Mouse (Mus musculus) heart, embryonic 15.5 days (tissue): ENCODE results near the gene Slc25a15. TPM values are rescaled to one million over a fixed set of nuclear protein-coding genes. Genes with fewer than 3 reads are reported as not detected.

Experiments
- ATAC-seq: fragments of 200-750 bp; cut with Nextera tagmentation; replicated peaks from 2 replicates; pipeline ENCODE4 v1.8.0; 2017; ENCODE audit warnings: low read depth, moderate TSS enrichment; ENCODE audit not compliant: insufficient number of reproducible peaks, insufficient read depth, low FRiP score
- H3K27ac ChIP-seq: fragments of 300-500 bp; sonication (generic); 2 replicates; pipeline ENCODE4 v1.5.1; 2015; ENCODE audit warnings: mild to moderate bottlenecking, inconsistent platforms
- H3K27me3 ChIP-seq: fragments of 300-500 bp; sonication (generic); 2 replicates; pipeline ENCODE4 v1.6.1; 2015; ENCODE audit warnings: inconsistent platforms
- H3K36me3 ChIP-seq: fragments of 300-500 bp; sonication (generic); 2 replicates; pipeline ENCODE4 v1.6.1; 2015; ENCODE audit warnings: mild to moderate bottlenecking, inconsistent platforms
- H3K4me1 ChIP-seq: fragments of 300-500 bp; sonication (generic); replicated peaks from 2 replicates; pipeline ENCODE4 v1.6.1; 2015; ENCODE audit warnings: inconsistent platforms
- H3K4me2 ChIP-seq: fragments of 300-500 bp; sonication (generic); 2 replicates; pipeline ENCODE4 v1.6.1; 2015; ENCODE audit warnings: inconsistent platforms, mild to moderate bottlenecking, moderate library complexity
- H3K4me3 ChIP-seq: fragments of 300-500 bp; sonication (generic); 2 replicates; pipeline ENCODE4 v1.5.1; 2015; ENCODE audit warnings: mild to moderate bottlenecking, inconsistent platforms
- H3K9ac ChIP-seq: fragments of 300-500 bp; sonication (generic); 2 replicates; pipeline ENCODE4 v1.6.1; 2015; ENCODE audit warnings: mild to moderate bottlenecking, inconsistent platforms
- H3K9me3 ChIP-seq: fragments of 300-500 bp; sonication (generic); replicated peaks from 2 replicates; pipeline ENCODE4 v1.6.1; 2016; ENCODE audit warnings: inconsistent platforms
- WGBS: fragments of 180-500 bp; shearing (Covaris S2); methylation state at CpG from one replicate; pipeline ENCODE4 v1.1.7; 2015; ENCODE audit warnings: mixed read lengths; 5-methylcytosine and 5-hydroxymethylcytosine counted together
- polyA plus RNA-seq: library from polyadenylated mRNA; unstranded; fragments of >200 nt; fragmentation: Nextera tagmentation; extraction: Ambion mirVana; gene quantifications from 2 replicates; pipeline ENCODE4 v1.2.1, GENCODE M21; 2015

Gene Slc25a15
- polyA plus RNA-seq, 1 experiment from 2014 or later, result 9.9 TPM

DNA sequence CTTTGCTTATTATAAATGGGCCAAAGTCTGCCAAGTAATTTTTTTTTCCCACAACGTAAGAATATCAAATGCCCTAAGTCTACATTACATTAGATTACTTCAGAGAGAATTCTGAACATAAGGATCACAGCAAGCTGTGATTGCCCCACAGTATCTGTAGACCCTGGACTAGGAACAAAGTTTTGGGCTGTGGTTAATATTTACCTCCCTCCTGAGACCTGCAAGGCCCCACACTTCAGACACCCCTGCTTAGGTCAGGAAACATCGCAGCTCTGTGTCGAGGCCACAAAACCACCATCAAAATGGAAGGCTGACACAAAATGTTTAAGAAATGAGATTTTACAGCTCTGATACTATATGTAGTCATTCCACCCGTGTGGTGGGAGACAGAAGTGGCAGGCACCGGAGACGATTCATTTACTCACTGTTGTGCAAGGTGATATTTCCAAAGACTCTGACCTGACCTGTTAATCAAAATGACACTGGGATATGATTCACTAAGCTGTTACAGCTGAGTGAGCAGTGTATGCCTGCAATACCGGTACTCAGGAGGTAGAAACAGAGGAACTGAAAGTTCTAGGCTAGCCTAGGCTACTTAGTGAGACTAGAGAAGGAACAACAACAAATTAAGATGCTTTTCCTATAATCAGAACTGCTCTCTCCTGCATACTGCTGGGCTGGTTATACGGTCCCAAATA is 7.5 kb downstream of the Slc25a15 start:
- Histone ChIP-seq H3K27ac (no peak overlapping the region), H3K4me1 (no peaks in the 10 kb centered on the region), H3K4me3 (no peak overlapping the region), H3K27me3 (no peaks in the 10 kb centered on the region), H3K36me3 (peaks cover 35% of the 10 kb centered on the region), H3K9me3 (no peaks in the 10 kb centered on the region), H3K9ac (no peak overlapping the region), H3K4me2 (no peak overlapping the region)
- 82% methylated on average over 8 of the region's 8 CpGs for WGBS
- ATAC-seq, result no peak

DNA sequence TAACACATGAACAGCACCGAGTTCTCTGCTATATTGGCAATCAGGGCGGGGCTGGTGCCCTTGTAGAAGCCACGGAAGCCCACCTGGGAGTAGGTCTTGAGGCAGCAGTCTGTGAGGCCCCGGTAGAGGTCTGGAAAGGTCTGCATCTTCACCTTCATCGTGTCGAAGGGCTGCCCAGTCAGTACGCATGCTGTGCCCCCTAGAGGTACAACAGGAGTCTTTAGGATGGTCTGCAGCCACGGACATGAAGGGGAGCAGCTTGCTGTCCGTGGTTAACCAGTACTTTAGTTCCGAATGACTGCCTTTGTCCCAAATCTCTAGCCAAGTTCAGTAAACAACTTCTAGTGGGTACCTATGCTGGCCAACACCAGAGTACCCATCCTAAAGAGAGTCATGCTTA is 8.5 kb downstream of the Slc25a15 start:
- Histone ChIP-seq H3K27me3 (no peaks in the 10 kb centered on the region), H3K27ac (no peak overlapping the region), H3K4me1 (no peaks in the 10 kb centered on the region), H3K4me2 (no peak overlapping the region), H3K36me3 (peaks cover 36% of the 10 kb centered on the region), H3K9ac (no peak overlapping the region), H3K4me3 (no peak overlapping the region), H3K9me3 (no peaks in the 10 kb centered on the region)
- ATAC-seq, result no peak
- 74% methylated on average over 10 of the region's 10 CpGs for WGBS

DNA sequence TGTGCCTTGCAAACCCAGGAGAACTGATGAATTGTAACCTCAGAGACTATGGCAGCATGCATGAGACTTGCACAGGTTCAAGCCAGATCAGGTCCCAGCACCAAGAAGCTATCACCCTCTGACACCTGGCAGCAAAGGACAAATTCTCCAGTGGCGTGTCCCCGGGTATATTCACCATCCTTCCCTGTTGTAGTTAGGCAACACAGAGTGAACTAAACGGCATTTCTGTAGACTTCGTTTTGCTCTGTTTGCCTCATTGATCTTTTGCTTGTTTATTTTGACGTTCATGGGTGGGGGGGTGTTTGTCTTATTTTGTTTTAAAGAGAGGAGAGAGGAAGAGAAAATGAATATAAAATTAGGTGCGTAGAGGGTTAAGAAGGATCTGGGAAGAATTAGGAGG is 13.2 kb downstream of the Slc25a15 start:
- no peak overlapping the region for H3K4me3 ChIP-seq
- H3K9ac ChIP-seq, result no peak overlapping the region
- no peaks in the 10 kb centered on the region for H3K4me1 ChIP-seq
- 90% methylated on average over 6 of the region's 6 CpGs for WGBS
- no peak for ATAC-seq
- H3K36me3 ChIP-seq, result peaks cover 48% of the 10 kb centered on the region
- no peaks in the 10 kb centered on the region for H3K9me3 ChIP-seq
- H3K27me3 ChIP-seq, result no peaks in the 10 kb centered on the region
- H3K27ac ChIP-seq, result no peak overlapping the region
- no peak overlapping the region for H3K4me2 ChIP-seq

DNA sequence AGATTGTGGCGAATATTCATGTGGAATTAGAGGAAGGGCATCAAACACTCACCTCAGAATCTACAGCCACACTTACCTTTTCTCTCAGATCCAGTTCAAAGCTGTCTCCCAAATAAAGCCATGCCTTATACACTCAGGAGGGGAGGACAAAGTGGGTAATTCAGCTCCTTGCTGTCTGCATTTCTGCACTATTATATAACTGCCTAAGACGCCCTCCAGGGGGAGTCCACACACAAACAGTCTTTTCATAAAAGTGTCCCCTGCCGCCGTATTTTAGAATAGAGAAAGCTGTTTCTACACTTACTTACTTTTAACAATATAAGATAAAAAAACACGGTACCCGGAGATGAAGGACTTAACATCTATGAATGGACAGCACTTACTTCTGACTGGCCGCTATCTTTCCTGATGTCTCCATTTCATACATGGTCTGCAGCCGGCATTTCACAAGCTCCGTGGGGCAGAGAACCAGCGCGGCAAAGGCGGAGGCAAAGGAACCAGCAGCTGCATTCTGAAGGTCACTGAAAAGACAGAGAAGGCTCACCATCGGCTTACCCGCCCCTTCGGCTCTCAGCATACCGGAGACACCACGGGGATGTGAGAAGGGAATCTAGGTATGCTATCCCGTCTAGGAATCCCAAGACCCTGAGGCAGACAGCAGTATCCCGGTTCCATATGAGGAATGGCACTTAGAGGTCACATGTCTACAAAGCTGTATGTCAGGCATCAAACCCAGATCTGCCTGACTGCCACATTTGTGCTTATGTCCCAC is 15.4 kb downstream of the Slc25a15 start:
- Histone ChIP-seq H3K36me3 (peaks cover 32% of the 10 kb centered on the region), H3K9ac (no peak overlapping the region), H3K9me3 (no peaks in the 10 kb centered on the region), H3K4me1 (no peaks in the 10 kb centered on the region), H3K27me3 (no peaks in the 10 kb centered on the region), H3K4me3 (no peak overlapping the region), H3K27ac (no peak overlapping the region), H3K4me2 (no peak overlapping the region)
- ATAC-seq, result 0 out of 2 replicates have a peak, but pooled peaks have one; percentile 18
- 65% methylated on average over 19 of the region's 19 CpGs for WGBS

DNA sequence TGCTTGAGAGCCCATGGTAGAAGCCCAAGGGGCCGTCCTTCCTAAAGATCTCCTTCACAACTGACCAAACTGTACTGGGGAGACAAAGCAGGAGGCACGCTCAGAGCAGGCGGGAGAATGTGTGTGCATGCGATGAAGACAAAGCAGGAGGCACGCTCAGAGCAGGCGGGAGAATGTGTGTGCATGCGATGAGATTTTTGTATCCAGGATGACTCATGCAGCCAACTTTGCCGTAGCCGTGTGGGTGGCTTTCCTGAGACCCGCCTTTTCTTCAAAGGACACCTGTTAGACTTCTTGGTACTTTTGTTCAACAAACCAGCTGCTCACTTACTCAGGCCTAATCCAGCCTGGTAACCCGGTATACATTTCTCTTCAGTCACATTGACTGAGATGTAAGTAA is 17.5 kb downstream of the Slc25a15 start:
- 90% methylated on average over 11 of the region's 11 CpGs for WGBS
- Histone ChIP-seq H3K9ac (no peak overlapping the region), H3K4me1 (no peaks in the 10 kb centered on the region), H3K4me3 (no peak overlapping the region), H3K9me3 (no peaks in the 10 kb centered on the region), H3K27ac (no peak overlapping the region), H3K36me3 (peaks cover 23% of the 10 kb centered on the region; the same call in 1 of the 2 replicates), H3K27me3 (no peaks in the 10 kb centered on the region), H3K4me2 (no peak overlapping the region)
- no peak for ATAC-seq

DNA sequence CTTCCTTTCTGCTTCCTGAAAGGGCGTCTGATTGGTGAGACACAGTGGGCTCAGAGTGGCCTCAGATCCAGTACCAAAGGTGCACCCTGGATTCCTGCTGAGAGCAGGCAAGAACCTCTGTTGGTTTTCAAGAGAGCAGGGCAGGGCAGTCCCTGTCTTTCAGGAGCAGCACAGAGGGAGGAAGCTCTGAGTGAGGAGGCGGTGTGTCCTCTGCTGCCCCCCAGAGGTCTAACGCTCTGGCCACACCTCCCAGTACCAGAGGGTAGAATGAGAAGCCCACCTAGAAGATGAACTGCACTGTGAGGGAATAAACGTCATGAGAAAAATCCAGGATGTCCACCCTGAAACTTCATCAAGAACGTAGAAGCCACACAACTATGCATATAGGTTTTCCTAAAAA is 21.5 kb downstream of the Slc25a15 start:
- H3K9me3 ChIP-seq, result no peaks in the 10 kb centered on the region
- H3K4me3 ChIP-seq, result no peak overlapping the region
- no peaks in the 10 kb centered on the region for H3K4me1 ChIP-seq
- no peak overlapping the region for H3K9ac ChIP-seq
- no peak overlapping the region for H3K27ac ChIP-seq
- H3K27me3 ChIP-seq, result no peaks in the 10 kb centered on the region
- 0 out of 2 replicates have a peak, but pooled peaks have one; percentile 64 for ATAC-seq
- WGBS, result 43% methylated on average over 5 of the region's 5 CpGs
- H3K36me3 ChIP-seq, result peaks cover 7% of the 10 kb centered on the region; the same call in 1 of the 2 replicates
- H3K4me2 ChIP-seq, result no peak overlapping the region

DNA sequence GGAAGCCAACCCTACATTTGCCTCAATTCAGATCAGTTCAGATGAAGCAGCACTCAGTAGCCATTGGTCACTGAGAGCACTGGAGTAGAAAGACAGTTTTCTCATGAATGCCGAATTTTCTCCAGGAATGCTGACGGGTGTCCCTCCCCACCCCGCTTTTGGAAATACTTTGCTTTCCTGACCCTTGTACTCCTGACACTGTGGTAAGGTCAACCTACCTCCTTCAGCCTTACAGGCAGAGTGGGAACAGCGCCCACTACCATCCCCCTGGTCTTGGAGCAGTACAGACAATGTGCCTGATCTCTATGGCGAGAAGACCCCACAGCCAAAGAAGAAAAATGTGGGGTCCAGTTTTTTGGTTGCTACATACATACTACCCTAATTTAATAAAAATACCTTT is 22.1 kb downstream of the Slc25a15 start:
- Histone ChIP-seq H3K9ac (no peak overlapping the region), H3K36me3 (peaks cover under 1% of the 10 kb centered on the region; the same call in 1 of the 2 replicates), H3K9me3 (no peaks in the 10 kb centered on the region), H3K27me3 (no peaks in the 10 kb centered on the region), H3K4me1 (no peaks in the 10 kb centered on the region), H3K27ac (no peak overlapping the region), H3K4me3 (no peak overlapping the region), H3K4me2 (no peak overlapping the region)
- ATAC-seq, result no peak
- WGBS, result 85% methylated on average over 5 of the region's 5 CpGs

DNA sequence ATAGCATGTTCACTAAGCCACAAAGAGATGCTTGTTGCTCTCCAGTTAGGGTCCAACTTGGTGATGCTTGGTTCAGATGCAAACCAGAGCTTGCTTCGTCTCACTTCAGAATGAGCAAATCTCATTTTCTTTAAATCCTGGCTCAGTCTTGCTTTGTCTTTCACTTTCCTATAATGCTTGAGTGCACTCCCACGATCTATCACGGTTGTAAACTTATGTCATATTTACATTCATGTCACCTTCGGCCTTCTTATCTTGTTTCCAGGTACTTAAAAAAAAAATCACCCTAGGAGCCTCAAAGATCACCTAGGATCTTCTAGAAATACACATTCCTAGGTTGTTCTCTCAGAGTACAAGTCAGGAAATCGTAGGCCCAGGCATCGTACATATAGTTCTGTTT is 38.5 kb downstream of the Slc25a15 start:
- no peaks in the 10 kb centered on the region for H3K36me3 ChIP-seq
- no peaks in the 10 kb centered on the region for H3K9me3 ChIP-seq
- H3K4me2 ChIP-seq, result no peak overlapping the region
- H3K4me3 ChIP-seq, result no peak overlapping the region
- H3K4me1 ChIP-seq, result no peaks in the 10 kb centered on the region
- H3K27me3 ChIP-seq, result no peaks in the 10 kb centered on the region
- no peak overlapping the region for H3K9ac ChIP-seq
- H3K27ac ChIP-seq, result no peak overlapping the region
- ATAC-seq, result no peak
- WGBS, result 80% methylated on average over 6 of the region's 6 CpGs

DNA sequence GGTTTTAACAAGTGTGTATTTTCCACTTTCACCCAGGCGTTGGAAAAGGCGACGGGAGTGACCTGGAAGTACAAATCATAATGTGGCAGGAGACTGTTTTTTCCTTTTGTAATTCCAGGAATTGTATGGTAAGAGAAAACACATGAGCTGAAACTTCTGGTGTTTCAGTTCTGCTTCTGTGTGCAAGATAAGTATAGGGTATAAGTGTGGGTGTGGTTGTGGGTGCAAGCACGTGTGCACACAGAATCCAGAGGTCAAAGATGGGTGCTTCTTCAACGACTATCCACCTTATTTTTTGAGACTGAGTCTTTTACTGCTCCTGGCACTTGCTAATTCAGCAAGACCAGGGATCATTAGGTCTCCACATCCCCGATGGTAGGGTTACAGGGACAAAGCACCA is 39.0 kb downstream of the Slc25a15 start:
- H3K36me3 ChIP-seq, result no peaks in the 10 kb centered on the region
- 78% methylated on average over 6 of the region's 6 CpGs for WGBS
- H3K9ac ChIP-seq, result no peak overlapping the region
- H3K9me3 ChIP-seq, result no peaks in the 10 kb centered on the region
- H3K4me1 ChIP-seq, result no peaks in the 10 kb centered on the region
- no peak for ATAC-seq
- H3K27ac ChIP-seq, result no peak overlapping the region
- no peak overlapping the region for H3K4me3 ChIP-seq
- no peak overlapping the region for H3K4me2 ChIP-seq
- no peaks in the 10 kb centered on the region for H3K27me3 ChIP-seq

DNA sequence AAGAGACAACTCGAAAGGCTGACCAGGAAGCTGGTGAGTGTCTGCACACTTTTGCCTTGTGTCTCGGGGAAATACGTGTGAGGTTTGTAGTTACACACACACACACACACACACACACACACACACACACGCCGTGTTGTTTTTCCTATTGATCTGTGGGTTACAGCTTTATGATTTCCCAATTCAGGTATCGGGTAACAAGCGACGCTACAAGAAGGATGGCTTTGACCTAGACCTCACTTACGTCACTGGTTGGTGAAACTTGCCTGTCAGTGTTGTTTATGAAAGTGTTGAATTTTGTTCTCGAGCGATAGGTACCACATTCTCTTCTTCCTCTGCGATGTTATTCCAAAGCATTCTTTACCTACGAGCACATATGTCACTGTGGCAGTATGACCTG is 63.0 kb downstream of the Slc25a15 start:
- WGBS, result 78% methylated on average over 13 of the region's 13 CpGs
- no peak overlapping the region for H3K4me3 ChIP-seq
- H3K27ac ChIP-seq, result no peak overlapping the region
- H3K9me3 ChIP-seq, result no peaks in the 10 kb centered on the region
- no peak overlapping the region for H3K4me2 ChIP-seq
- no peak for ATAC-seq
- no peaks in the 10 kb centered on the region for H3K27me3 ChIP-seq
- H3K4me1 ChIP-seq, result no peaks in the 10 kb centered on the region
- H3K36me3 ChIP-seq, result no peaks in the 10 kb centered on the region
- H3K9ac ChIP-seq, result no peak overlapping the region
